Mouse (Mus musculus) inflammation-experienced regulatory T-cells, adult 6 months (primary cell): ENCODE data around the gene Cherp. TPM values are rescaled to one million over a fixed set of nuclear protein-coding genes. Genes with fewer than 3 reads are reported as not detected.

Experiments
- polyA plus RNA-seq, 3 experiments: library from polyadenylated mRNA; unstranded; fragments of 100-300 nt; shearing (Covaris generic); gene quantifications; one replicate each; pipeline ENCODE4 v1.2.1; 2017

Cherp gene
- polyA plus RNA-seq, 3 experiments from 2014 or later: 48.9 to 68.1 (median 66.7) TPM

Other genes with a start within 250 kb of the Cherp start
- gene Ap1m1, start 235.2 kb downstream of the Cherp start, polyA plus RNA-seq: 100 to 1,000 TPM; 113 to 130 (median 120) TPM
- 100 to 1,000 TPM in 1 of 3 experiments, 10 to 100 TPM in 2; 20.4 to 115 (median 45.5) TPM for gene Gm10282, start 170.0 kb downstream of the Cherp start, polyA plus RNA-seq
- gene Klf2, start 156.2 kb downstream of the Cherp start, polyA plus RNA-seq: 10 to 100 TPM; 21.0 to 28.1 (median 24.3) TPM
- 10 to 100 TPM; 45.6 to 60.7 (median 51.1) TPM for gene Eps15l1, start 53.8 kb downstream of the Cherp start, polyA plus RNA-seq
- gene Calr3, start 31.4 kb downstream of the Cherp start, polyA plus RNA-seq: under 1 TPM; 0.20 to 0.59 (median 0.31) TPM
- gene 1700030K09Rik, start 31.3 kb downstream of the Cherp start, polyA plus RNA-seq: 1 to 10 TPM; 4.3 to 7.1 (median 6.4) TPM
- 1 to 10 TPM; 6.7 to 8.4 (median 7.7) TPM for gene Slc35e1, start 17.4 kb upstream of the Cherp start, polyA plus RNA-seq
- gene Med26, start 73.0 kb upstream of the Cherp start, polyA plus RNA-seq: 1 to 10 TPM; 2.6 to 4.9 (median 4.1) TPM
- gene Smim7, start 95.9 kb upstream of the Cherp start, polyA plus RNA-seq: 100 to 1,000 TPM in 1 of 3 experiments, 10 to 100 TPM in 2; 74.5 to 101 (median 82.6) TPM
- 1 to 10 TPM in 1 of 3 experiments, under 1 TPM in 2; 0.88 to 1.5 (median 0.99) TPM for gene Tmem38a, start 96.8 kb upstream of the Cherp start, polyA plus RNA-seq
- gene Nwd1, start 171.5 kb upstream of the Cherp start, polyA plus RNA-seq: under 1 TPM in 1 of 3 experiments, not detected in 2; 0.08 TPM
- 100 to 1,000 TPM in 2 of 3 experiments, 10 to 100 TPM in 1; 87.9 to 109 (median 105) TPM for gene Sin3b, start 248.1 kb upstream of the Cherp start, polyA plus RNA-seq